Mouse (Mus musculus): Measurements from ENCODE around the gene Abcb10. TPM values are rescaled to one million over a fixed set of nuclear protein-coding genes. Genes with fewer than 3 reads are reported as not detected.

Gene Abcb10
- total RNA-seq, 2 experiments from 2014 or later, result 44.8 to 46.5 TPM

- intact Hi-C loops (cut with DNase I), result loop anchor here (5.0 kb wide), 1 partner anchor 422 kb away; no protein-coding TSS in a partner anchor
- no peak for DNase-seq
Observed at GRCm38 (mm10) chr8:123925671-123926070, 57.3 kb downstream of the Abcb10 start.

- peak; percentile 76 to 83 for DNase-seq
- intact Hi-C loops (cut with DNase I), result loop anchor here (1.0 to 5.0 kb wide), 2 partner anchors 134 to 423 kb away; no protein-coding TSS in a partner anchor
Observed at GRCm38 (mm10) chr8:123924719-123925118, 58.2 kb downstream of the Abcb10 start.

- DNase-seq, result no peak
- intact Hi-C loops (cut with DNase I), result no loop called here
Observed at GRCm38 (mm10) chr8:123914635-123915034, 68.3 kb downstream of the Abcb10 start.

GRCm38 (mm10) chr8:123912265-123912664 is 70.7 kb downstream of the Abcb10 start:
- intact Hi-C loops (cut with DNase I), result no loop called here
- DNase-seq, result no peak

- intact Hi-C loops (cut with DNase I), result loop anchor here (5.0 kb wide), 1 partner anchor 115 kb away; no protein-coding TSS in a partner anchor
- no peak for DNase-seq
Observed at GRCm38 (mm10) chr8:123907604-123908003, 75.3 kb downstream of the Abcb10 start.

GRCm38 (mm10) chr8:123902653-123903052 is 80.3 kb downstream of the Abcb10 start:
- DNase-seq, result no peak
- intact Hi-C loops (cut with DNase I), result no loop called here

Small RNA genes lying within 50 kb of the gene (microRNA-seq; reads per million reads assigned to microRNA genes)
- 0 reads per million in 2 experiments for gene Mir1967

Other genes with a start within 250 kb of the Abcb10 start
- 1 to 10 TPM; 7.8 to 7.9 TPM for gene Rab4a, start 177.1 kb downstream of the Abcb10 start, total RNA-seq (2021)
- gene Ccsap, start 122.9 kb downstream of the Abcb10 start, total RNA-seq (2021), result 1 to 10 TPM; 1.7 to 2.2 TPM
- gene Acta1, start 88.4 kb downstream of the Abcb10 start, total RNA-seq (2021), result 100 to 1,000 TPM; 284 to 359 TPM
- 10 to 100 TPM; 10.3 to 12.4 TPM for gene Nup133, start 33.9 kb downstream of the Abcb10 start, total RNA-seq (2021)
- 10 to 100 TPM; 18.4 to 19.1 TPM for gene Taf5l, start 38.3 kb upstream of the Abcb10 start, total RNA-seq (2021)
- gene Urb2, start 38.4 kb upstream of the Abcb10 start, total RNA-seq (2021), result 1 to 10 TPM; 6.7 to 6.9 TPM
- gene Galnt2, start 248.3 kb upstream of the Abcb10 start, total RNA-seq (2021), result 10 to 100 TPM; 41.9 to 42.7 TPM